Mouse (Mus musculus): ENCODE results near the gene Car5b.

GRCm38 (mm10) chrX:164055726-164056125 lies 27.9 kb upstream of the Car5b start:
- TF ChIP-seq CTCF (conservative IDR thresholded peaks at IDR 0.05; ENCODE audit: low read length) (no peak), POU5F1 (IDR thresholded peaks at IDR 0.05; ENCODE audit: borderline replicate concordance, low read length) (no peak)
